ENCODE assay signal across 8 mouse cellular contexts in genomic region chr3:98428449-98428775, GRCm38 (mm10). TPM values are rescaled to one million over a fixed set of nuclear protein-coding genes. Genes with fewer than 3 reads are reported as not detected.
A peak's percentile ranks its signal among the peaks of the same experiment; 100 is the strongest.
DNase-seq lines count a peak whose midpoint lies in the region; ATAC-seq lines count a peak whose summit lies in the region.

No protein-coding gene starts in this region.

- peaks cover 5% of the 10 kb centered on the region; the same call in 1 of the 2 replicates for H3K36me3 ChIP-seq in heart, embryonic 15.5 days
- 0 out of 2 replicates have a peak, but pooled peaks cover 3% of the 10 kb centered on the region for H3K36me3 ChIP-seq in hindbrain, embryonic 12.5 days
- H3K36me3 ChIP-seq in megakaryocyte, embryonic 14.5 days (replicated peaks; ENCODE audit: low read length): no peaks in the 10 kb centered on the region

- no peak overlapping the region for H3K27ac ChIP-seq in heart, embryonic 15.5 days
- H3K27ac ChIP-seq in hindbrain, embryonic 12.5 days: no peak overlapping the region

- H3K4me3 ChIP-seq in heart, embryonic 15.5 days: peak overlapping the region; percentile 70
- H3K4me3 ChIP-seq in hindbrain, embryonic 12.5 days: peak overlapping the region; percentile 53
- H3K4me3 ChIP-seq in megakaryocyte, embryonic 14.5 days (replicated peaks): peak overlapping the region; percentile 94

- H3K9ac ChIP-seq in heart, embryonic 15.5 days: peak overlapping the region; percentile 68
- H3K9ac ChIP-seq in hindbrain, embryonic 12.5 days: peak overlapping the region; percentile 55

- no peaks in the 10 kb centered on the region for H3K9me3 ChIP-seq in heart, embryonic 15.5 days (replicated peaks)
- H3K9me3 ChIP-seq in hindbrain, embryonic 12.5 days (replicated peaks): no peaks in the 10 kb centered on the region
- no peaks in the 10 kb centered on the region for H3K9me3 ChIP-seq in megakaryocyte, embryonic 14.5 days

- peak overlapping the region; percentile 99 for H3K4me2 ChIP-seq in heart, embryonic 15.5 days
- peak overlapping the region; percentile 85 for H3K4me2 ChIP-seq in hindbrain, embryonic 12.5 days (replicated peaks)

- H3K27me3 ChIP-seq in heart, embryonic 15.5 days: peaks cover 7% of the 10 kb centered on the region; the same call in 1 of the 2 replicates
- peaks cover 45% of the 10 kb centered on the region for H3K27me3 ChIP-seq in hindbrain, embryonic 12.5 days
- peaks cover 53% of the 10 kb centered on the region for H3K27me3 ChIP-seq in megakaryocyte, embryonic 14.5 days (replicated peaks)

- WGBS in heart, embryonic 15.5 days: 17% methylated on average over 17 of the region's 17 CpGs
- 2% methylated on average over 17 of the region's 17 CpGs for WGBS in hindbrain, embryonic 12.5 days

- DNase-seq in heart, postnatal 25 days (ENCODE audit: low spot score): no peak
- DNase-seq in T-cell, adult 2 months (ENCODE audit: low spot score): peak; percentile 19
- no peak for DNase-seq in cerebellum, postnatal 25 days
- DNase-seq in cerebellum, postnatal 4 days (ENCODE audit: low spot score in 2 of 2): no peak
- DNase-seq in frontal cortex, postnatal 14 days (ENCODE audit: low spot score in 2 of 2): no peak

- no peak for ATAC-seq in heart, embryonic 15.5 days (replicated peaks; ENCODE audit: insufficient number of reproducible peaks, insufficient read depth, low FRiP score, low read depth)
- no peak; the same call in 1 of the 2 replicates for ATAC-seq in hindbrain, embryonic 12.5 days (ENCODE audit: low FRiP score)

- peaks cover 27% of the 10 kb centered on the region for H3K4me1 ChIP-seq in heart, embryonic 15.5 days (replicated peaks)
- peaks cover 24% of the 10 kb centered on the region for H3K4me1 ChIP-seq in hindbrain, embryonic 12.5 days
- H3K4me1 ChIP-seq in megakaryocyte, embryonic 14.5 days: peaks cover 46% of the 10 kb centered on the region

- intact Hi-C loops in heart, postnatal 25 days (cut with DNase I): no loop called here

RNA-seq across cellular contexts. Expression of gene Gm4450, which starts 28.5 kb away (rescaled TPM):
- polyA plus RNA-seq in heart, embryonic 15.5 days (2015; fragmentation: Nextera tagmentation; extraction: Ambion mirVana): not detected in 2 replicates
- not detected for total RNA-seq in heart, postnatal 25 days (2021)
- 0.13 TPM in 1 of 2 replicates, not detected in the other for polyA plus RNA-seq in hindbrain, embryonic 12.5 days (2016; fragmentation: Nextera tagmentation; extraction: Ambion mirVana)
- not detected in 2 replicates for polyA plus RNA-seq in megakaryocyte, embryonic 14.5 days (2012; ENCODE audit: insufficient read depth, low replicate concordance)

RNA-seq across cellular contexts. Expression of gene Zfp697, which starts 46.2 kb away (rescaled TPM):
- polyA plus RNA-seq in heart, embryonic 15.5 days (2015; fragmentation: Nextera tagmentation; extraction: Ambion mirVana): 7.7 and 9.9 TPM in 2 replicates
- total RNA-seq in heart, postnatal 25 days (2021): 1 to 10 TPM; 5.6 to 6.8 TPM
- polyA plus RNA-seq in hindbrain, embryonic 12.5 days (2016; fragmentation: Nextera tagmentation; extraction: Ambion mirVana): 9.7 and 12.0 TPM in 2 replicates
- not detected in 2 replicates for polyA plus RNA-seq in megakaryocyte, embryonic 14.5 days (2012; ENCODE audit: insufficient read depth, low replicate concordance)
